Mouse (Mus musculus) mouse trophoblast stem cell (cell line): ENCODE measurements around the gene Vpreb3.
"Not testable (repeated sequence)": the region's sequence is repeated elsewhere in the genome, so short reads cannot be mapped to it uniquely, and the experiment has no call there.

ENCODE experiments used
- in situ Hi-C, 2 experiments: fragments of 300-500 bp; cut with MseI, MboI; formaldehyde crosslinking; loops; 2 replicates in 1 of 2; 3 replicates in 1 of 2; pipeline ENCODE4 v1.15.1; 2025

Gene Vpreb3

GRCm38 (mm10) chr10:75954381-75954811, 11.5 kb downstream of the Vpreb3 start, which contains the start of gene Gm5134:
TSS of gene Gm5134 (plus strand) at chr10:75954514.
- in situ Hi-C loops = loop anchor here in 1 of 2 experiments (5.0 to 10.0 kb wide), 2 partner anchors 72 to 210 kb away; no protein-coding TSS in a partner anchor

GRCm38 (mm10) chr10:75973846-75974245, 31.0 kb downstream of the Vpreb3 start:
- in situ Hi-C loops = no loop called here

GRCm38 (mm10) chr10:75975216-75975615, 32.4 kb downstream of the Vpreb3 start:
- in situ Hi-C loops = no loop called here

- in situ Hi-C loops = no loop called here
Observed at GRCm38 (mm10) chr10:75978119-75978834, 35.4 kb downstream of the Vpreb3 start.

GRCm38 (mm10) chr10:75978835-75979157, 35.9 kb downstream of the Vpreb3 start:
- in situ Hi-C loops = no loop called here

- in situ Hi-C loops = no loop called here
Observed at GRCm38 (mm10) chr10:75979432-75979831, 36.6 kb downstream of the Vpreb3 start.

- in situ Hi-C loops = no loop called here
Observed at GRCm38 (mm10) chr10:75990430-75991042, 47.7 kb downstream of the Vpreb3 start.

- in situ Hi-C loops = no loop called here
Observed at GRCm38 (mm10) chr10:75993616-75994240, 50.9 kb downstream of the Vpreb3 start.

- in situ Hi-C loops = not testable (repeated sequence)
Observed at GRCm38 (mm10) chr10:75994531-75995210, 51.8 kb downstream of the Vpreb3 start.

GRCm38 (mm10) chr10:75995463-75995862, 52.6 kb downstream of the Vpreb3 start:
- in situ Hi-C loops = no loop called here

- in situ Hi-C loops = no loop called here
Observed at GRCm38 (mm10) chr10:75996315-75996714, 53.5 kb downstream of the Vpreb3 start.
